Mouse (Mus musculus) layer of hippocampus, adult 18-20 months (tissue): Measurements from ENCODE around the gene Mrps25. TPM values are rescaled to one million over a fixed set of nuclear protein-coding genes. Genes with fewer than 3 reads are reported as not detected.

Source experiments
- DNase-seq, 2 experiments: peaks; one replicate each; pipeline ENCODE4 v3.0.0; 2022; ENCODE audit warnings: low spot score in 2 of 2
- total RNA-seq, 2 experiments: library from RNA; stranded (reverse); gene quantifications; 2 replicates each; pipeline ENCODE4 v1.2.3; 2021

Mrps25 gene
- total RNA-seq, 2 experiments from 2014 or later, result 48.5 to 54.5 TPM

DNA sequence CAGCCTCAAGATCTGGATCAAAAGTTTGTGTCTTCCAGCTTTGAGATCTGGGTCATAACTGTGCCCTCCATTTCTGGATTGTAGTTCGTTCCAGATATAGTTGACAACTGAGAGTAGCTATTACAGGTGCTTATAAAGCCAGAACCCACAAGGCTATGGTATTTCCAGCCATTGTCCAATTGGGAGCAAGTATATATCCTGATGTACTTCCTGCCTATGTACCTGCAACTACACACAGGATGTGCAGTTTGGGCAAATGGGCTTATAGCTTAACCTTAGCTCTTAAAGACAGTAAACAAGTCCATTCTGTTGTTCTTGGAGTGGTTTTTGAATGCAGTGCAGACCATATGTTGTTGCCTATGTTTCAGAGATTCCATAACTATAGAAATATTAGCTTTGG, 52.4 kb downstream of the Mrps25 start:
- DNase-seq, result no peak

DNA sequence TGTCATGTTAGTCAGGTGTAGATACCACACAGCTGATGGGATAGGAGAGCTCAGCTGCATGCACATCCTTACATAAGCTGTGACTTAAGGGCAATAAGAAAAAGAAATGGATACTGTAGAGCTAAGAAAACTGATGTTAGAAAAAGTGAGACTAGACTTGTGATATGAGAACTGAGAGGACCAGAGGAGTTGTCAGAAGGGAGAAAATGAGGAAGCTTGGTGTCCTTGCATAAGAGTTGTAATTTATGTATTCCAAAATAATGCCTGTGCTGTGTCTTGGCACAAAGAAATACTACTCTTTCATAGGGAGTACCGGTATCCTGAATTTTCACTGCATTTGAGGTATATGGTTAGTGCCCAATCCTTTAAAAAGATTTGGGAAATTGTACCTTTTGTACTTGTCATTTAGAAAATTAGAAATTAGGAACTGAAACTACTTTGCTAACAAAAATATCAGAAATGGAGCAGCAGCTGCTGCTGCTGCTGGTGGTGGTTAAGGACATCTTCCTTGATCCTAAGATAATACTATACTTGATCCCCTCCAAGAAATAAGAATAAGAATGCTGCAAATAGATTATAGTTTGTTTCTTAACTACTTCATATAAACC, 56.9 kb downstream of the Mrps25 start:
- DNase-seq, result no peak

DNA sequence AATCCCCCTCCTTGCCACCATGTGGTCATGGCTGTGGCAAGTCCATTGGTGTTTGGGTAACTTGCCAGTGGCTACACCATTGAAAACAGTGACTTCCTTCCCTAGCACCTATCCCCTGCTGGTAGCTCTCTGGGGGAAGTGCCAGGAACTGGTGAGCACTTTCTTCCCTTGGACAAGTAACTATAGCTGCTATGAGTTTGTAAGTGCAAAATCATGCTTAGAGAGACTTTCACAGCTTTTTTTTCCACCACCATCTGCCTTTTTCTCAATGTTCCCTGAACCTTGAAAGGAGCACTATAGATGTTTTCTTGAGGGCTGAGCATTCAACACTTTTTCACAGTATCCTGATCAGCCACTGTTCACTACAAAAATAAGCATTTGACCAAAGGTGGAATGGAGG, 59.3 kb downstream of the Mrps25 start:
- no peak for DNase-seq

Other genes starting within 250 kb of the Mrps25 start
- gene Fgd5, start 205.2 kb downstream of the Mrps25 start, total RNA-seq, result 1 to 10 TPM; 4.4 to 4.7 TPM
- gene Nr2c2, start 92.6 kb downstream of the Mrps25 start, total RNA-seq, result 10 to 100 TPM; 82.1 to 88.0 TPM
- gene Rbsn, start 30.9 kb upstream of the Mrps25 start, total RNA-seq, result 10 to 100 TPM; 36.0 to 42.1 TPM
- 1 to 10 TPM; 1.0 to 1.7 TPM for gene Trh, start 60.6 kb upstream of the Mrps25 start, total RNA-seq